Mouse (Mus musculus): Measurements from ENCODE around the gene Snx27.
A peak's percentile ranks its signal among the peaks of the same experiment; 100 is the strongest.

Gene Snx27

DNA sequence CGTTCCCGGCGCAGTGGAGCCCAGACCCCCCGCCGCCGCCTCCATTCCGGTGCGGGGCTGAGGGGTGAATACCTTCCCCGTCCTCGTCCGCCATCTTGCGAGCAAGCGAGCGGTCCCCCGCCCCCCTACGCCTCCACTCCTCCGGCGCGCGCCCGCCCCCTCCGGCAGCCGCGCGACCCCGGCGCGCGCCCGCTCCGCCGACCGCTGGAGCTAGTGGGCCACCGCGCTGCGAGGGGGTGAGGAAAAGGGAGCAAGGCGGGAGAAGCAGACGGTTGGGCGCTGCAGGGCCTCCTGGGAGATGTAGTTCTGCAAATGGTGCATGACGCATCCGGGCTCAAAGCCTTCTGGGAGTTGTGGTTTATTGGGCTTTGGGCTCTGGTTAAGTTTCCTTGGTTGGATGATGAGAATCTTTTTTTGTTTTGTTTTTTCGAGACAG is at the start of gene Snx27:
Snx27 (minus strand) TSS at position 261 of the 436 bp plus-strand sequence.
- peak; percentile 59 to 71 for DNase-seq (ENCODE audit: low spot score in 2 of 2)

GRCm38 (mm10) chr3:94629876-94630275 is 47.4 kb upstream of the Snx27 start:
- DNase-seq (ENCODE audit: low spot score in 2 of 2) = no peak

- DNase-seq (ENCODE audit: low spot score in 2 of 2) = no peak
Measured at GRCm38 (mm10) chr3:94628712-94629111, 46.2 kb upstream of the Snx27 start.

- DNase-seq (ENCODE audit: low spot score in 2 of 2) = no peak
Measured at GRCm38 (mm10) chr3:94624281-94624680, 41.8 kb upstream of the Snx27 start.

GRCm38 (mm10) chr3:94622550-94622949 is 40.0 kb upstream of the Snx27 start:
- DNase-seq (ENCODE audit: low spot score in 2 of 2) = no peak

GRCm38 (mm10) chr3:94621740-94622507 is 39.4 kb upstream of the Snx27 start:
- no peak for DNase-seq (ENCODE audit: low spot score in 2 of 2)

- DNase-seq (ENCODE audit: low spot score in 2 of 2) = peak in 1 of 2 experiments; percentile 43
Measured at GRCm38 (mm10) chr3:94616717-94617116, 34.2 kb upstream of the Snx27 start.

DNA sequence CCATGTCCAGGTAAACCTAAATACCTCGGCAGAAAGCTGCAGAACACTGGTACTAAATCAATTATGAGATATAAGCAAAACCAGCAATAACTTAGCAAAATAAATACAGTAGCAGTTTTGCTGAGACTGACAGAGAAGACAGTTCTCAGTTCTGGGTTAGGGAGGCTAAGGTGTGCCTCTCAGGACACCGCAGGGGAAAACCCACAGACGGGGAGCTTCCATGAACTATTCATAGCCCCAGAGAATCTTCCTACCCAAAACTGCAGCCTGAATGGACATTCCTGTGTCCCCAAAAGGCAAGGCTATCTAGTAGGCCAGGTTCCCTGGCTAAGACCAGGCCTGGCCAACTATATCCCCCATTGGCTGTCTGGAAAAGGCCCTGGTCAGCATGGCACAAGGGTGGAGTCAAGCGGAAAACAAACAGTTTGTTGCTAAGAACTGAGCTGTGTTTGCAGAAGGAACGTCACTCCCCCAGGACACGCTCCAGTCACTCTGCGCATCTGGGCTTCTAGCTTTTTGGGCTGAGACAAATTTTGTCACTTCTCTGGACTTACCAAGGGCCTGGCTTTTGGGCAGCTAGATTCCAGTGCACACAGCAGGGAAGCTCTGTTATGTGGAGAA is 30.9 kb upstream of the Snx27 start:
- DNase-seq (ENCODE audit: low spot score in 2 of 2) = no peak

- DNase-seq (ENCODE audit: low spot score in 2 of 2) = no peak
Measured at GRCm38 (mm10) chr3:94612274-94612673, 29.8 kb upstream of the Snx27 start.

- DNase-seq (ENCODE audit: low spot score in 2 of 2) = no peak
Measured at GRCm38 (mm10) chr3:94611834-94612233, 29.3 kb upstream of the Snx27 start.

GRCm38 (mm10) chr3:94611343-94611742 is 28.8 kb upstream of the Snx27 start:
- DNase-seq (ENCODE audit: low spot score in 2 of 2) = no peak

DNA sequence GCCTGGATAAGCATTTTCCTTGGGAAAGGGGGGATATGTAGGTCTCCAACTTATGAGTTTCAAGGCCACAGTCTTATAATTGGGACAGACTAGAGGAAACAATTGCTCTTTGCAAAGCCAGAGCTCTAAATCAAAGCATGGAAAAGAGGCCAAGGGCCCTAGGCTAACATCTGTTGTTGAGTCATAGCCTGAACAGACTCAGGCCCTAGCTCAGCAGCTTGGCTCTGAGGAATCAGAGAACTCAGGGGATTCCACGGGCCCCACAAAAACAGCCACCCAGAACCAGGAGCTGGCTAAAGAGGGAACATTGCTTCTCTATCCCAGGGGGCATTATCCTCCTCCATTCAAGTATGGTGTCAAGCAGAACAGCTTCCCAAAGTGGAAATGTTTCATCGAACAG is 28.1 kb upstream of the Snx27 start:
- DNase-seq (ENCODE audit: low spot score in 2 of 2) = no peak

DNA sequence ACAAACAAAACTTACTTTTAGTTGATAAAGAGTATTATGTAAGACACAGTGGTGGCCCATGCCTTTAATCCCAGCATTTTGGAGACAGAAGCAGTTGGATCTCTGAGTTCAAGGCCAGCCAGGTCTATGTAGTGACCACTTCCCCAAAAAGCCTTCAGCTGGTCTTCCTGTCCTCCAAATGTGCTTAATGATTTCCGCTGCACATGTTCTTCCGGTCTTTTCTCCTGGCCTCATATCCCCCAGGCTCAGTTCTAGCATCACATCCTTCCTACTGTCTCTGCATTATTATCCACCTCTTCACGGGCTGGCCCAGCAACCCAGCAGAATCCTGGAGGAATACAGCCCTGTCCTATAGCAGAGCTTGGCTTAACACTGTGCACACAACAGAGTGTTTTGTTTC is 27.1 kb upstream of the Snx27 start:
- no peak for DNase-seq (ENCODE audit: low spot score in 2 of 2)

DNA sequence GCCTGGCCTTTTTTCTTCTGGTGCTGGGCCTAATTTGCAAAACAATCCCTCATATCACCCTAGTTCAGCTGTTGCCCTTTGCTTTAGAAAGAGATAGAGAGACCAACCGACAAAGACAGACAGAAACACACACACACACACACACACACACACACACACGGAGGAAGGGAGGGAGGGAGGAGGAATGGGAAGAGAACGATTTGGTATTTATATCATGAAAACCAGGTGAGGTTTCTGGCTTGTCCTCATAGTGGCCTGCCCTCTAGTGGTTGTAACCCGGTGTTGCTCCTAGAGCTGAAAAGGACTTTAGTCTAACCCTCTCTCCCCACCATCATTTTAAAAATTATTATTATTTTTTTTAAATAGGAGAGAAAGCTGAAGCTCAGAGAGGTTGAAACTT is 19.4 kb upstream of the Snx27 start:
- peak in 1 of 2 experiments; percentile 43 for DNase-seq (ENCODE audit: low spot score in 2 of 2)

DNA sequence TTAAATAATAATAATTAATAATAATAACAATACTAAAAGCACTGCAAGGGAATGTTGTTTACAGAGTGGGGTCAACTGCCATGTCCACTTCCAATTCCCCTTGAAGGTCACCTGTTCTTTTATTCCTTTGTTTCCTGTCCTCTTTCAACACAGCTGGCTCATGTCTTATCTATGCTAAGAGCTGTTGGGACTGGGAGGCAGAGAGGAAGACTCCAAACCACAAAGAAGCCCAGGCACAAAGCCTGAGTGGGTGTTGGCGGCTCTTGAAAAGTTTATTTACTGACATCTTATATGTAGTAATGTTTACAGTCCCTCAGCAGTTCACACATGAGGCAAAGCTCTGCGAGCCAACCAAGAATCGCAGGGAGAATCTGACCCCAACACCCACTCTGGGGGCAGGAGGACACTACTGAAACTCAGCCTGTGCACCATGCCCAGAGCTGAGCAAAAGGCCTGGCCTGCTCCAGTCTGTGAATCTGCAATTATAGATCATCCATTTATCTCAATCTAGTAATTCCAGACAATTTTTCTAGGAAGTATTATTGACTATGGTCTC is 14.8 kb upstream of the Snx27 start:
- DNase-seq (ENCODE audit: low spot score in 2 of 2) = no peak

DNA sequence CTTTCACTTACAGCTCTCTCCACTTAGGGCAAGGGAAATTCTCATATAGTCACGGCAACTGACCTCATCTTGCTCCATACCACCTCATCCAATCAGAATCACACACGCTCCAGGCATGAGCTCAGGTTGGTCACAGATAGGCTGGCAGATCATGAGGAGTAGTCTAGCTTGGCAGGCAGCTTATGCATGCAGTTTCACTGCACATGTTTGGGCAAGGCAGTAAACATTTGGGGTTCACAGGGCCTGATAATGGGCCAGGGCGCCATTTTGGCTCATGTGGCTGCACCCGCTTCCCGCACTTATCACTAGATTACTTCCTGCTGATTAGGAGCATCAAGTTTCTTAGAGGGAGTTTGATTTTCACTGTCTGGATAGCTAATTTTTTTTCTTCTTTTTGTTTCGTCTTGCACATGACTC is 13.4 kb upstream of the Snx27 start:
- no peak for DNase-seq (ENCODE audit: low spot score in 2 of 2)

- DNase-seq (ENCODE audit: low spot score in 2 of 2) = no peak
Measured at GRCm38 (mm10) chr3:94591066-94591465, 8.6 kb upstream of the Snx27 start.

GRCm38 (mm10) chr3:94587962-94588361 is 5.4 kb upstream of the Snx27 start:
- no peak for DNase-seq (ENCODE audit: low spot score in 2 of 2)

DNA sequence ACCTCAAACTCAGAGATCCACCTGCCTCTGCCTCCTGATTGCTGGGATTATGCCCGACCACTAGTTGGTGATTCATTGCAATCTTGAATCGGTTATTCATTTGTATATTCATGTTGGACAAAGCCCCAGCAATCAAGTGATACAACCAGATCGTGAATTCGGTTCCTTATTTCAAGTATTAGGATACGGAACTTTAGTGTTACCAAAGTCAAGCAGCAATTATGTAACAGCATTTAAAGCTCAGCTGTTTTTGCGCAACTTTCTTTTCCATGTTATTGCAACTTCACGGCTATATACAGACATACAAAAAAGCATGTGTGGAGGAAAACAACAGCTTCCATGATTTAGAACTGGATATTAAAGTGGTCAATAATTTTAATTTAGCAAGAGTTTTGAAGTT is 428 bp upstream of the Snx27 start:
- DNase-seq (ENCODE audit: low spot score in 2 of 2) = no peak

DNA sequence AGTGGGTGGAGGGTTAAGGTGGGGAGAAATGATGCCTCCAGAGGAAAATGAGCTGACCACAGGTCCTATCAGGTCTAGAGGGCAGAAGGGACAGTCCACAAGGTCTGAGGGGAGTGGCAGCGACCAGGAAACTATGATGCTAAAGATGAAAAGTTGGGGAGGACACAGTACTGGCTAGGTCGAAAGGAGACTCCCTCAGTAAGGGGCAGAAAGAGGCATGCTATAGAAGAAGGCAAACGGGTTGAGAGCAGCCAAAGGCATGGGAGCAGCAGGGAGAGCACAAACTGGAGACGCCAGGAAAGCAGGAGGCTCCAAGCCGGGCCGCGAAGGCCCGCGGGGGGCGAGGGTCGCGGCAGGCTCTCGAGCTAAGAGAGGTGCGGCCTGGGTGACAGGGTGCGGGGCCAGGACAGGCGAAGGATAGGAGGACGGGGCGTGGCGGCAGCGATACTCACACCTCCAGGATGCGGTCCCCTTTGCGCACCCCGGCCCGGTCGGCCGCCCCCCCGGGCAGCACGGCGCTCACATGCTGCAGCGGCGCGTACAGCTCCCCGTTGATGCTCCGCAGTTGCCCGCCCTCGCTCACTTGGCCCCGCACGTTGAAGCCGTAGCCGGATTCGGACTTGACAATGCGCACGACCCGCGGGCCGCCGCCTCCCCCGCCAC is 592 bp downstream of the Snx27 start:
- peak; percentile 42 to 50 for DNase-seq (ENCODE audit: low spot score in 2 of 2)

- DNase-seq (ENCODE audit: low spot score in 2 of 2) = no peak
Measured at GRCm38 (mm10) chr3:94581138-94581780, 1.3 kb downstream of the Snx27 start.

- DNase-seq (ENCODE audit: low spot score in 2 of 2) = no peak
Measured at GRCm38 (mm10) chr3:94574506-94574905, 8.0 kb downstream of the Snx27 start.
